Mouse (Mus musculus): Measurements from ENCODE around the gene BC037034. TPM values are rescaled to one million over a fixed set of nuclear protein-coding genes. Genes with fewer than 3 reads are reported as not detected.

The BC037034 gene
- total and polyA plus RNA-seq, 3 experiments = 4.5 to 15.4 (median 11.2) TPM

- in situ Hi-C loops (cut with MboI; ENCODE audit: low pct_ligation_motif_present, low pct_unique_long_range_greater_than_20kb, low sequenced_read_pairs) = no loop called here
- H3K4me3 ChIP-seq (replicated peaks in 1 of 3; ENCODE audit: low read depth in 2 of 3, low read length in 2 of 3, poor library complexity in 1 of 3) = no peak overlapping the region
- H3K4me1 ChIP-seq (ENCODE audit: control insufficient read depth in 1 of 2, insufficient read depth in 2 of 2) = peaks cover 0 to 5% of the 10 kb centered on the region in 2 experiments; a peak in 1 of 4 replicates
- peaks cover 7% of the 10 kb centered on the region for H3K9me3 ChIP-seq (replicated peaks; ENCODE audit: low read length)
- peaks cover 2% of the 10 kb centered on the region for H3K27me3 ChIP-seq (replicated peaks)
- H3K36me3 ChIP-seq (replicated peaks in 1 of 2; ENCODE audit: control insufficient read depth in 1 of 2, insufficient read depth in 1 of 2, low read length in 1 of 2) = no peaks in the 10 kb centered on the region
- H3K79me2 ChIP-seq (replicated peaks; ENCODE audit: control insufficient read depth, extremely low read depth, insufficient read depth, poor library complexity, severe bottlenecking) = no peaks in the 10 kb centered on the region
- no peak overlapping the region for H3K9ac ChIP-seq (ENCODE audit: insufficient read depth, low read depth)
- dilution Hi-C loops (cut with MboI; ENCODE audit: extremely low pct_ligation_motif_present, extremely low pct_unique_long_range_greater_than_20kb, low sequenced_read_pairs) = no loop called here
- H3K4me2 ChIP-seq (ENCODE audit: insufficient read depth, low read depth, poor library complexity, severe bottlenecking) = no peak overlapping the region
- TF ChIP-seq IRF4 (IDR thresholded peaks at IDR 0.05; ENCODE audit: low read depth, low read length) = no peak
- no peak for TF ChIP-seq POLR2A (IDR thresholded peaks at IDR 0.05; ENCODE audit: low read depth, low read length)
- no peak for TF ChIP-seq ZKSCAN1 (IDR thresholded peaks at IDR 0.05; ENCODE audit: borderline replicate concordance, low read depth, low read length)
- no peak for TF ChIP-seq JUN (IDR thresholded peaks at IDR 0.05; ENCODE audit: insufficient read depth, low read depth, low read length)
- no peak for TF ChIP-seq ETS1 (conservative IDR thresholded peaks at IDR 0.05; ENCODE audit: low read depth, low read length)
- TF ChIP-seq TCF12 (IDR thresholded peaks at IDR 0.05; ENCODE audit: low read depth, low read length) = no peak
- no peak for TF ChIP-seq MYC (IDR thresholded peaks at IDR 0.05; ENCODE audit: low read depth, low read length)
- no peak for TF ChIP-seq NELFE (IDR thresholded peaks at IDR 0.05; ENCODE audit: low read depth, low read length)
- no peak for TF ChIP-seq NRF1 (IDR thresholded peaks at IDR 0.05; ENCODE audit: low read depth, low read length)
- peak; percentile 34 for TF ChIP-seq RAD21 (IDR thresholded peaks at IDR 0.05; ENCODE audit: low read depth, low read length)
- no peak for TF ChIP-seq GABPA (IDR thresholded peaks at IDR 0.05; ENCODE audit: insufficient replicate concordance, low read depth, low read length)
- TF ChIP-seq SMC3 (IDR thresholded peaks at IDR 0.05; ENCODE audit: low read depth, low read length) = peak; percentile 34
- peak; percentile 27 to 54; a peak in 3 of 4 replicates for TF ChIP-seq CTCF (conservative IDR thresholded peaks at IDR 0.05 in 1 of 2, IDR thresholded peaks at IDR 0.05 in 1 of 2; ENCODE audit: low read depth in 2 of 2, low read length in 2 of 2)
- TF ChIP-seq MAX (IDR thresholded peaks at IDR 0.05; ENCODE audit: low read length) = no peak
- TF ChIP-seq PAX5 (IDR thresholded peaks at IDR 0.05; ENCODE audit: low read length) = no peak
- TF ChIP-seq MEF2A (IDR thresholded peaks at IDR 0.05; ENCODE audit: borderline replicate concordance, low read depth, low read length) = no peak
- peak; percentile 34 for DNase-seq (ENCODE audit: extremely low read depth)
- H3K27ac ChIP-seq (ENCODE audit: insufficient read depth, low read depth) = no peak overlapping the region
Measured at GRCm38 (mm10) chr5:138283540-138283939, 19.7 kb upstream of the BC037034 start.

DNA sequence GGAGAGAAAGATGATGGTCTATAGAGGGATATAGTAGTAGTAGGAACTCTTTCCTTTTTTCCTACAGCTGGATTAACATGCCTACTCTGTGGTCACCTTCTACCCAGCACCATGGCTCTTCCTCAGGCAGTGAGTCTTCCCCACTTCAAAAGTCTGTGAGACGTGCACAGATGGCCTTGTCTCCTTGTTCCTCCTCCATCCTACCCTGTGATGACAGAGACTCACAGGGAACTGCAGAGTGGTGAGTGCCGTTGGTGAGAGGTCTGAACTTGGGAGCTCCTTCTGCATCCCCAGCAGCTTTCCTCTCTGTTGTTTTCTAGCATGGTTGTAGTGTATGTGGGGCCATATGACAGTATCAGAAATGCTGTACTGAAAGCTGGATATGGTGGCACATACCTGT lies 18.0 kb upstream of the BC037034 start:
- H3K79me2 ChIP-seq (replicated peaks; ENCODE audit: control insufficient read depth, extremely low read depth, insufficient read depth, poor library complexity, severe bottlenecking) = no peaks in the 10 kb centered on the region
- H3K9ac ChIP-seq (ENCODE audit: insufficient read depth, low read depth) = no peak overlapping the region
- TF ChIP-seq GABPA (IDR thresholded peaks at IDR 0.05; ENCODE audit: insufficient replicate concordance, low read depth, low read length) (no peak), MXI1 (IDR thresholded peaks at IDR 0.05; ENCODE audit: low read depth, low read length) (no peak), USF2 (conservative IDR thresholded peaks at IDR 0.05; ENCODE audit: low read depth, low read length) (no peak), MAX (IDR thresholded peaks at IDR 0.05; ENCODE audit: low read length) (no peak), USF1 (IDR thresholded peaks at IDR 0.05; ENCODE audit: low read depth, low read length) (no peak), JUN (IDR thresholded peaks at IDR 0.05; ENCODE audit: insufficient read depth, low read depth, low read length) (no peak), SMC3 (IDR thresholded peaks at IDR 0.05; ENCODE audit: low read depth, low read length) (no peak), UBTF (IDR thresholded peaks at IDR 0.05; ENCODE audit: low read depth, low read length) (no peak), ZMIZ1 (IDR thresholded peaks at IDR 0.05; ENCODE audit: low read depth, low read length) (no peak), MAZ (IDR thresholded peaks at IDR 0.05; ENCODE audit: low read depth, low read length) (no peak), ELF1 (IDR thresholded peaks at IDR 0.05; ENCODE audit: low read depth, low read length) (no peak), NRF1 (IDR thresholded peaks at IDR 0.05; ENCODE audit: low read depth, low read length) (no peak), RAD21 (IDR thresholded peaks at IDR 0.05; ENCODE audit: low read depth, low read length) (no peak), EP300 (IDR thresholded peaks at IDR 0.05; ENCODE audit: low read length) (no peak)
- peaks cover 0 to 5% of the 10 kb centered on the region in 2 experiments; a peak in 1 of 4 replicates for H3K4me1 ChIP-seq (ENCODE audit: control insufficient read depth in 1 of 2, insufficient read depth in 2 of 2)
- in situ Hi-C loops (cut with MboI; ENCODE audit: low pct_ligation_motif_present, low pct_unique_long_range_greater_than_20kb, low sequenced_read_pairs) = no loop called here
- no peak overlapping the region for H3K27ac ChIP-seq (ENCODE audit: insufficient read depth, low read depth)
- no peak overlapping the region for H3K4me2 ChIP-seq (ENCODE audit: insufficient read depth, low read depth, poor library complexity, severe bottlenecking)
- H3K27me3 ChIP-seq (replicated peaks) = peaks cover 8% of the 10 kb centered on the region
- DNase-seq (ENCODE audit: extremely low read depth) = no peak
- H3K4me3 ChIP-seq (replicated peaks in 1 of 3; ENCODE audit: low read depth in 2 of 3, low read length in 2 of 3, poor library complexity in 1 of 3) = no peak overlapping the region
- dilution Hi-C loops (cut with MboI; ENCODE audit: extremely low pct_ligation_motif_present, extremely low pct_unique_long_range_greater_than_20kb, low sequenced_read_pairs) = no loop called here
- no peaks in the 10 kb centered on the region for H3K36me3 ChIP-seq (replicated peaks in 1 of 2; ENCODE audit: control insufficient read depth in 1 of 2, insufficient read depth in 1 of 2, low read length in 1 of 2)
- peaks cover 6% of the 10 kb centered on the region for H3K9me3 ChIP-seq (replicated peaks; ENCODE audit: low read length)

All from CH12.LX (cell line).